Mouse (Mus musculus) midbrain, embryonic 10.5 days (tissue): ENCODE data around the gene Hsf2bp. TPM values are rescaled to one million over a fixed set of nuclear protein-coding genes. Genes with fewer than 3 reads are reported as not detected.

Source experiments
- DNase-seq: peaks from one replicate; pipeline ENCODE4 v3.0.0-alpha.2; 2017; ENCODE audit warnings: low spot score
- H3K27ac ChIP-seq: fragments of 300-500 bp; sonication (generic); replicated peaks from 2 replicates; pipeline ENCODE4 v1.5.1; 2016; ENCODE audit warnings: mild to moderate bottlenecking
- H3K27me3 ChIP-seq: fragments of 300-500 bp; sonication (generic); 2 replicates; pipeline ENCODE4 v1.6.1; 2016; ENCODE audit warnings: low read depth, mild to moderate bottlenecking; ENCODE audit not compliant: poor library complexity, severe bottlenecking
- H3K36me3 ChIP-seq: fragments of 300-500 bp; sonication (generic); 2 replicates; pipeline ENCODE4 v1.6.1; 2016; ENCODE audit warnings: mild to moderate bottlenecking, moderate library complexity
- H3K4me1 ChIP-seq: fragments of 300-500 bp; sonication (generic); 2 replicates; pipeline ENCODE4 v1.6.1; 2016
- H3K4me3 ChIP-seq: fragments of 300-500 bp; sonication (generic); 2 replicates; pipeline ENCODE4 v1.5.1; 2016; ENCODE audit warnings: mild to moderate bottlenecking, moderate library complexity
- H3K9me3 ChIP-seq: fragments of 300-500 bp; sonication (generic); replicated peaks from 2 replicates; pipeline ENCODE4 v1.6.1; 2016; ENCODE audit warnings: mild to moderate bottlenecking
- WGBS: fragments of 180-500 bp; shearing (Covaris S2); methylation state at CpG from one replicate; pipeline ENCODE4 v1.1.7; 2016; 5-methylcytosine and 5-hydroxymethylcytosine counted together
- polyA plus RNA-seq: library from polyadenylated mRNA; unstranded; fragments of >200 nt; fragmentation: Nextera tagmentation; extraction: Ambion mirVana; gene quantifications from 2 replicates; pipeline ENCODE4 v1.2.1, GENCODE M21; 2016

Gene Hsf2bp
- polyA plus RNA-seq, 1 experiment from 2014 or later: 0.68 TPM

DNA sequence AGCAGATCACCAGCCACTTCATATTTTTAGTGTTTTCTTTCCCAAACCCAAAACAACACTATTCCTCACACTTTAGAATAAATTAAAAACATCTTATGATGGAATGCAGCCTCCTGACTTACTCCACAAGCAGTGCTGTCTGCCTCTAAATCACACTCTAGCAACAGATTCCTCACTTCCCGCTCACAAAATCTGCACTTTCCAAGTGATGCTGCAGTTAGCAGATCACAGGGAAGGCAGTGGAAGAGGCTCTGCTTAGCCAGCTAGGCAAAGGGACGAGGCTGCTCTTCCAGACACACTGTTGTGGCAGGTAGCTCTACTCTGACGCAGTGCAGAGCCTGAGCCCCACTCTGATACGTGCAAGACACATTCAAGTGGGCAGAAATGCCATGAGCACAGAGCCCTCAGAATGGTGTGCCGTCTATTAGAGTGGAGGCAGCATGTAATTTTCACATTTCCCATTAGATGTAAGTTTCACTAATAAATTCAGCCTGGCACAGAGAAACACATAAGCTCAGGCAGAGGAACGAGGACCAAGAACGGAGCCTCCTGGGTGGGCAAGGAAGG lies 62.4 kb downstream of the Hsf2bp start:
- Histone ChIP-seq H3K9me3 (no peaks in the 10 kb centered on the region), H3K27me3 (no peaks in the 10 kb centered on the region), H3K4me1 (no peaks in the 10 kb centered on the region), H3K4me3 (no peak overlapping the region), H3K36me3 (no peaks in the 10 kb centered on the region), H3K27ac (no peak overlapping the region)
- WGBS: 84% methylated on average over 7 of the region's 7 CpGs
- no peak for DNase-seq

- Histone ChIP-seq H3K4me3 (no peak overlapping the region), H3K27me3 (no peaks in the 10 kb centered on the region), H3K9me3 (no peaks in the 10 kb centered on the region), H3K4me1 (peaks cover under 1% of the 10 kb centered on the region; the same call in 1 of the 2 replicates), H3K27ac (no peak overlapping the region), H3K36me3 (no peaks in the 10 kb centered on the region)
- DNase-seq: no peak
- 88% methylated on average over 2 of the region's 2 CpGs for WGBS
These were observed 65.3 kb downstream of the Hsf2bp start for GRCm38 (mm10) chr17:31970890-31971289.

GRCm38 (mm10) chr17:31968801-31969200 lies 67.3 kb downstream of the Hsf2bp start:
- Histone ChIP-seq H3K4me1 (peaks cover 7% of the 10 kb centered on the region; the same call in 1 of the 2 replicates), H3K9me3 (no peaks in the 10 kb centered on the region), H3K4me3 (no peak overlapping the region), H3K27me3 (no peaks in the 10 kb centered on the region), H3K36me3 (no peaks in the 10 kb centered on the region), H3K27ac (no peak overlapping the region)
- no peak for DNase-seq
- WGBS: 83% methylated on average over 1 of the region's 1 CpGs

- Histone ChIP-seq H3K27me3 (no peaks in the 10 kb centered on the region), H3K36me3 (no peaks in the 10 kb centered on the region), H3K27ac (no peak overlapping the region), H3K9me3 (no peaks in the 10 kb centered on the region), H3K4me1 (peaks cover 7% of the 10 kb centered on the region; the same call in 1 of the 2 replicates), H3K4me3 (no peak overlapping the region)
- 90% methylated on average over 4 of the region's 4 CpGs for WGBS
- no peak for DNase-seq
These were observed 68.8 kb downstream of the Hsf2bp start for GRCm38 (mm10) chr17:31967311-31967710.

DNA sequence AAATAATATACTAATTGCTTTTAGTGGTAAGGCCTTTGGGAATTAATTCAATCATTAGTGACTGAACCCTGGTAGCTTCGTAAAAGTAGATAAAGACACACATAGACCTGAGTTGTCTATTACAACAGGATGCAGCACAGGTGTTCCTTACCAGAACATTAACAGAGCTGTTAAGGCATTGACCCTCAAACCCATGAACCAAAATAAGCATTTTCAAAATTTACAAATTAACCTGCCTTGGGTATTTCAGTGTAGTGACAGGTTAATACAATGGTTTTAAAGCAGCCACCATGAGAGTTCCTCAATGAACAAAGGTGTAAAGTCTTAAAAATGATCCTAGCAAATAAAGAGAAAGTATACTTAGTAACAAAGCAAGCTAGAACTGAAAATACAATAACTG lies 69.6 kb downstream of the Hsf2bp start:
- H3K27me3 ChIP-seq: no peaks in the 10 kb centered on the region
- H3K36me3 ChIP-seq: no peaks in the 10 kb centered on the region
- peaks cover 7% of the 10 kb centered on the region; the same call in 1 of the 2 replicates for H3K4me1 ChIP-seq
- 89% methylated on average over 1 of the region's 1 CpGs for WGBS
- no peak for DNase-seq
- H3K27ac ChIP-seq: no peak overlapping the region
- no peaks in the 10 kb centered on the region for H3K9me3 ChIP-seq
- H3K4me3 ChIP-seq: no peak overlapping the region

DNA sequence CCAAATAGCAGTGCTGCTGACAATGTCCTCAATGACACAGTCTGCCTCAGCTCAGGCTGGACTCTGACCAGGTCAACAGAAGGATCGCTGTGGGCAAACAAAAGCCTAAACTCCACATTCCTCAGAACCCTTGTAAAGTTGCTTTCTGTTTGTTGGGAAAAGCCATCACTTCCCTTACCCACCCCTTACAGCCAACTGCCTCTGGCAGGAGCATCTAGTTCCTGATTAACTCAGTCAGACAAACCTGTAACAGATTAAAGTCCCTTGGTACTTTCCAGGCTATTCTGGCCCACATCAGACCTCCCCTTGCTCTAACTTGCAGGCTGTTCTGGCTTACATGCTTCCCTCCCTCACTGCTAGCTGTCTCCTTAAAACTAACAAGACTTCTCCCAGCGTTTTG lies 70.5 kb downstream of the Hsf2bp start:
- WGBS: 46% methylated on average over 2 of the region's 2 CpGs
- DNase-seq: no peak
- Histone ChIP-seq H3K36me3 (no peaks in the 10 kb centered on the region), H3K4me3 (no peak overlapping the region), H3K27ac (0 out of 2 replicates have a peak overlapping the region, but pooled peaks have one; percentile 18), H3K4me1 (peaks cover 7% of the 10 kb centered on the region; the same call in 1 of the 2 replicates), H3K9me3 (no peaks in the 10 kb centered on the region), H3K27me3 (no peaks in the 10 kb centered on the region)

- H3K4me3 ChIP-seq: no peak overlapping the region
These were observed 73.2 kb downstream of the Hsf2bp start for GRCm38 (mm10) chr17:31962930-31963329.

DNA sequence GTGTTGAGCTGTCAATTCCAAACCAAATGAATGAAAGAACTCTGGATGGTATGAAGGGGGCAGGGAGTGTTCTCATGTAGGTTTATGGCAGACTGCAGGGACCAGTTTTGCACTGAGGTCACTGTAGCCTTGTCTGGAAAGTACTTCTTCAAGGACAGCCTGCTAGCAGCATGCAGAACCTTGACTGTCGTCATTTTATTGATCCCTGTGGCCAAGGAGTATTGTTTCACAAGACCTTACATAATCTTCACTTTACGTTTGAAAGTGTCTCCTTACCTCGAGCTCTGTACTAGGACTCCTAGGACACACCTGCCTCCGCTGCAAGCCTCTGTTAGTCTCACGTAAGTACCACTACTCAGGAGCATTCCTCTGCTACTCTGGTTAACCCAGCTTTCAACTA lies 73.9 kb downstream of the Hsf2bp start:
- H3K4me1 ChIP-seq: peaks cover 7% of the 10 kb centered on the region; the same call in 1 of the 2 replicates
- no peaks in the 10 kb centered on the region for H3K27me3 ChIP-seq
- no peak overlapping the region for H3K4me3 ChIP-seq
- DNase-seq: no peak
- H3K9me3 ChIP-seq: no peaks in the 10 kb centered on the region
- WGBS: 89% methylated on average over 5 of the region's 5 CpGs
- H3K27ac ChIP-seq: no peak overlapping the region
- H3K36me3 ChIP-seq: no peaks in the 10 kb centered on the region

More at GRCm38 (mm10) chr17:31962930-31963329, 73.2 kb downstream of the Hsf2bp start:
- no peaks in the 10 kb centered on the region for H3K27me3 ChIP-seq
- no peaks in the 10 kb centered on the region for H3K36me3 ChIP-seq
- no peaks in the 10 kb centered on the region for H3K9me3 ChIP-seq
- no peak overlapping the region for H3K27ac ChIP-seq
- peaks cover 7% of the 10 kb centered on the region; the same call in 1 of the 2 replicates for H3K4me1 ChIP-seq
- 90% methylated on average over 4 of the region's 4 CpGs for WGBS
- DNase-seq: no peak

DNA sequence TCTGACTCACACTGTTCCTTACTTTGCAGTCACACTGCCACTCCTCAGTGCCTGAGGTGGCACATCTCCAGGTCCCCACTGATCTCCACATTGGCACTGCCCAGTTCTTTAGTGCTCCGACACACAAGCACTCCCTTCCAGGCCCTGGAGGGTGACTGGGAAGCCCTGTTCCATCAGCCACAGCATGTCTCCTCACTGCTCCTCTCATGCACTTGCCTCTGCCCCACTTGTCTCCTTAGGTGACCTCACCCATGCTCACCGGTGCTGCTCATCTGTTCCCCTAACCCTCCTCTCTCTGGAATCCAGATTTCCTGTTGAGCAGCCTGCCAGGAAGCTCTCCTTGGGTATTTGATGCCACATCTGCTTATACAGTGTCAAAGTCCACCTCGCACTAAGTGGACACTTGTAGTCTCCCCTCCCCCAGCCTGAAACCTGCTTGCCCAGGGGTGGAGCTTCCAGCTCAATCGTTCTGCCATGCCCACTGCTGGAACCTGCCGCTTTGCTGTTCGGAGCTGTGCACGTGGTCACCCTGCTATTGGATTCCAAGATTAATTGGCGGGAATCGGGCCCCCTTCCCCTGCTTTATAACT lies 81.5 kb downstream of the Hsf2bp start:
- no peak for DNase-seq
- no peaks in the 10 kb centered on the region for H3K27me3 ChIP-seq
- no peak overlapping the region for H3K27ac ChIP-seq
- H3K4me3 ChIP-seq: no peak overlapping the region
- peaks cover 3% of the 10 kb centered on the region for H3K4me1 ChIP-seq
- WGBS: 92% methylated on average over 9 of the region's 9 CpGs
- no peaks in the 10 kb centered on the region for H3K36me3 ChIP-seq
- 0 out of 2 replicates have a peak, but pooled peaks cover 10% of the 10 kb centered on the region for H3K9me3 ChIP-seq

- H3K4me1 ChIP-seq: peaks cover 3% of the 10 kb centered on the region
- WGBS: 69% methylated on average over 1 of the region's 1 CpGs
- H3K9me3 ChIP-seq: no peaks in the 10 kb centered on the region
- no peak overlapping the region for H3K4me3 ChIP-seq
- no peak for DNase-seq
- H3K36me3 ChIP-seq: no peaks in the 10 kb centered on the region
- no peak overlapping the region for H3K27ac ChIP-seq
- no peaks in the 10 kb centered on the region for H3K27me3 ChIP-seq
These were observed 87.1 kb downstream of the Hsf2bp start for GRCm38 (mm10) chr17:31949076-31949475.

DNA sequence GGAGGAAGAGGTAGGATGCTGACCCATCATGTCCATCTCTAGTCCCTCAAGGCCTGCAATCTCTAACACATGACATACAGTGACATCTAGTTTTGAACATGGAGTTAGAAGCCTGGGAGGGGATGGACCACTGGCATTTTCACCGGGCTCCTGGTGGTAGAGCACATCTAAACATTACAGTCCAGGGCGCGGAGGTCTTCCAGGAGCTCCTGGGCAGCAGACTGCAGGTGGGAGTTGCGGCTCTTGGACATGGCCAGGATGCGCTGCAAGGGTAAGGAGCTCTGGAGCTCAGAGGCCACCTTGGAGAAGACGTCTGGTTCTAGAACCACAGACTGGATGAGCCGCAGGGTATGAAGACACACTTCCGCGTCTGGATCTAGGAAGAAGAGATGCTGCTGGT lies 89.7 kb downstream of the Hsf2bp start:
- no peak for DNase-seq
- no peak overlapping the region for H3K4me3 ChIP-seq
- no peaks in the 10 kb centered on the region for H3K9me3 ChIP-seq
- H3K27me3 ChIP-seq: no peaks in the 10 kb centered on the region
- no peak overlapping the region for H3K27ac ChIP-seq
- H3K36me3 ChIP-seq: no peaks in the 10 kb centered on the region
- peaks cover 10% of the 10 kb centered on the region for H3K4me1 ChIP-seq
- 88% methylated on average over 9 of the region's 9 CpGs for WGBS

- Histone ChIP-seq H3K27ac (no peak overlapping the region), H3K4me3 (no peak overlapping the region), H3K36me3 (no peaks in the 10 kb centered on the region), H3K4me1 (peaks cover 9% of the 10 kb centered on the region), H3K27me3 (no peaks in the 10 kb centered on the region), H3K9me3 (no peaks in the 10 kb centered on the region)
- no peak for DNase-seq
- 82% methylated on average over 10 of the region's 10 CpGs for WGBS
These were observed 92.1 kb downstream of the Hsf2bp start for GRCm38 (mm10) chr17:31943881-31944539.

DNA sequence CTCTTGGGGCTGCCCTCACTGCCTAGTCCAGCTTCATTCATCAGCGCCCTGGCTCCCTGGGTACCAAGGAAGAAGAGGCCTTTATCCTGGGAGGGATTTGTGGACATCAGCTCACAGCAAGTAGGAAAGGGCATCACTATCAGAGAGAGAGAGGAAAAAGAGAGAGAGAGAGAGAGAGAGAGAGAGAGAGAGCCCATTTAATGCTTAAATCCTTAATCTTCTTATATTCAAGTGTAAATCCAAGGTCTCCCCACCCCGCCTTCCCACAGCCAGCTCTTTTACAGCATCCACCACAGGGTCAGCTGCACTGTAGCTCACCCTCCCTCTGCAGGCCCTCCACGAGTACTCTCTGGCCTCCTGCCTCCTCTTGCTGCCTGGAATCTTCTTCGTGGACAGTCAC lies 94.5 kb downstream of the Hsf2bp start:
- no peak for DNase-seq
- Histone ChIP-seq H3K36me3 (no peaks in the 10 kb centered on the region), H3K9me3 (no peaks in the 10 kb centered on the region), H3K4me1 (peaks cover 17% of the 10 kb centered on the region), H3K27ac (no peak overlapping the region; the same call in 1 of the 2 replicates), H3K27me3 (no peaks in the 10 kb centered on the region), H3K4me3 (no peak overlapping the region)
- 58% methylated on average over 4 of the region's 4 CpGs for WGBS
